Mouse (Mus musculus) forebrain, embryonic 14.5 days (tissue): ENCODE results near the gene Lurap1l. TPM values are rescaled to one million over a fixed set of nuclear protein-coding genes. Genes with fewer than 3 reads are reported as not detected.
"Not testable (repeated sequence)": the region's sequence is repeated elsewhere in the genome, so short reads cannot be mapped to it uniquely, and the experiment has no call there.

Experiments used
- ATAC-seq: fragments of 200-750 bp; cut with Nextera tagmentation; 2 replicates; pipeline ENCODE4 v1.8.0; 2017; ENCODE audit warnings: mild to moderate bottlenecking, moderate library complexity
- DNase-seq: peaks from one replicate; pipeline ENCODE4 v3.0.0-alpha.2; 2015; ENCODE audit warnings: low spot score
- H3K27ac ChIP-seq: fragments of 300-500 bp; sonication (generic); 2 replicates; pipeline ENCODE4 v1.5.1; 2014; ENCODE audit warnings: low read depth, mild to moderate bottlenecking, control low read depth, low read length, moderate library complexity
- H3K27me3 ChIP-seq: fragments of 300-500 bp; sonication (generic); replicated peaks from 2 replicates; pipeline ENCODE4 v1.6.1; 2014; ENCODE audit warnings: low read length, control low read depth, mixed read lengths; ENCODE audit not compliant: control insufficient read depth, insufficient read depth
- H3K36me3 ChIP-seq: fragments of 300-500 bp; sonication (generic); 2 replicates; pipeline ENCODE4 v1.6.1; 2014; ENCODE audit warnings: low read length, control low read depth; ENCODE audit not compliant: control insufficient read depth, insufficient read depth
- H3K4me1 ChIP-seq: fragments of 300-500 bp; sonication (generic); 2 replicates; pipeline ENCODE4 v1.6.1; 2014; ENCODE audit warnings: antibody characterized with exemption, low read length, control low read depth; ENCODE audit not compliant: control insufficient read depth, insufficient read depth
- H3K4me2 ChIP-seq: fragments of 300-500 bp; sonication (generic); 2 replicates; pipeline ENCODE4 v1.6.1; 2014; ENCODE audit warnings: mild to moderate bottlenecking, control low read depth, low read length
- H3K4me3 ChIP-seq: fragments of 300-500 bp; sonication (generic); 2 replicates; pipeline ENCODE4 v1.5.1; 2014; ENCODE audit warnings: low read depth, low read length, control low read depth
- H3K9ac ChIP-seq: fragments of 300-500 bp; sonication (generic); 2 replicates; pipeline ENCODE4 v1.6.1; 2014; ENCODE audit warnings: mild to moderate bottlenecking, low read length, control low read depth, moderate library complexity
- H3K9me3 ChIP-seq: fragments of 300-500 bp; sonication (generic); replicated peaks from 2 replicates; pipeline ENCODE4 v1.6.1; 2016; ENCODE audit warnings: low read length, control low read depth, mixed read lengths; ENCODE audit not compliant: control insufficient read depth
- WGBS: fragments of 180-500 bp; shearing (Covaris S2); extraction: QIAGEN DNeasy Blood & Tissue Kit; methylation state at CpG from one replicate; pipeline ENCODE4 v1.1.7; 2014; 5-methylcytosine and 5-hydroxymethylcytosine counted together
- polyA plus RNA-seq: library from polyadenylated mRNA; unstranded; fragments of >200 nt; fragmentation: Nextera tagmentation; extraction: Ambion mirVana; gene quantifications from 2 replicates; pipeline ENCODE4 v1.2.1, GENCODE M21; 2014

The Lurap1l gene
- polyA plus RNA-seq, 1 experiment from 2014 or later = 5.0 TPM

DNA sequence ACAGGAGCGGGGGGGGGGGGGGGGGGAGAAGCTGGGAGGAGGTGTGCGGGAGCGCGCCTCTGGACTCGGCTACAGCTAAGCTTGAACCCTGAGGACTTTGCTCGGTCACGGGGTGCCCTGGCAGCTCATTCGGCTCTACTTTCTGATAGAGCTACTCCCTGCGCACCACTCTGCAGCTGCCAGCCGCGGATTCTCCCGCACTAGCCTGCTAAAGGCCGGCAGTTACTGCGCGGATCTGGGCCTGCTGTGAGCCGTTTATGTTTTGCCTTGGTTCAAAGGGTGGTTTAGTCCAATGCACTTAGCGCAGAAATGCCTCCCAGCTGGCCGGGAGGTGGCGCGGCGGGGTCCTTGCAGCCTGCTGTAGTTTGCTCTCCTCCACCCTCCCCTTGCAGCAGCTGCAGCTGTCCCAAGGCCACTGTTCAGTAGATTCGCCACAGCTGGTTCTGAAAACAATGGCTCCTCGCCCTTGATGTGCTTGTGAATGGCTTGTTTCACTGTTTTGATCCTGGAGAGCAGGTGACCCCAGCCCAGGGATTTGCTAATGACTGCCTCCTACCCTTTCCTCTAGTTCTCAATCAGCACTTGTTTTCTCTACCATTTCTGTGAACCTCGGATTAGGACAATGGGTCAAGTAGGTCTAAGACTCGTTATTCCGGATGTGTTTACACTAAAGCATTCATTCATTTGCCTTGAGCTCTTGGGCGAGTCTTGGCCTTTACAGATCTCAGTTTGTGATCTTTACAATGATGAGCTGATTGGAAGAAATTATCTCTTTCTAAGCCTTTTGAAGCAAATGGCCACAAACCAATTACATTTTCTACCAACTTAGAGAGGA lies 1.5 kb downstream of the Lurap1l start:
- no peaks in the 10 kb centered on the region for H3K9me3 ChIP-seq
- H3K9ac ChIP-seq = peak overlapping the region; percentile 74
- DNase-seq = peak; percentile 81
- 0 out of 2 replicates have a peak, but pooled peaks cover 3% of the 10 kb centered on the region for H3K4me1 ChIP-seq
- H3K27ac ChIP-seq = peak overlapping the region; percentile 78
- ATAC-seq = peak; percentile 89
- peak overlapping the region; percentile 80 for H3K4me2 ChIP-seq
- WGBS = 1% methylated on average over 24 of the region's 27 CpGs
- no peaks in the 10 kb centered on the region for H3K36me3 ChIP-seq
- no peaks in the 10 kb centered on the region for H3K27me3 ChIP-seq
- H3K4me3 ChIP-seq = peak overlapping the region; percentile 63

DNA sequence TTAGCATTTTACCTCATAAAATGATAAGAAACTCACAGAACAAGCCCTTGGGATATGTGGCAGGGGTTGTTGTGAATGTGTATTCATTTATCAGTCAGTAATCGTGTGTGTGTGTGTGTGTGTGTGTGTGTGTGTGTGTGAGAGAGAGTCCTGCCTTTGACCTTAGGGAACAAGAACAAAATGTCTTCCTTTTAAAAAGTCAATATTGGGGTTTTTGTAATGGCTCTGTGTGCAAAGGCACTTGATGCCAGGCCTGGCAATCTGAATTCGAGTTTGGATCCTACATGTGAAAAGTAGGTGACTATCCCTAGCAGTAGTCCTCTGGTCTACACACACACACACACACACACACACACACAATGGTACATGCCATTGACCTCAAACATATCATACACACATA lies 4.8 kb downstream of the Lurap1l start:
- ATAC-seq (no peak), DNase-seq (no peak)
- 69% methylated on average over 2 of the region's 2 CpGs for WGBS

DNA sequence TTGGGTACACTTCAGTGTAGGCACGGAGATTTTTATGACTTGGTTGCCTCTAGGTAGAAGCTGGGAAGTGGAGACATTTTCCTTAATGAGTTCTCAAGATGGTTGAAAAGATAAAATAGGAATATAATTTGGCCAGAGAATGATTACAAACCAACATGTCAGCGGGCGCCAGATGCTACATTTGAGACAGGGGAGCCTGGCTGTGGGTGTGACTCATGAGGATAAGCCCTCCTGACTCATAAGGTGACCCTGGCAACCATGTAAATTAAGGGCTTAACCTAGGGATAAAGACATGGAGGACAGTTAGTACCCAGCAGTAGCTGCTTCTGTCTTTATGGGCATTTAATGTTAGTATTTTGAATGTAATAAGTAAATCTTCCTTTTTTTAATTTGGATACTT lies 6.2 kb downstream of the Lurap1l start:
- no peak for ATAC-seq
- DNase-seq = no peak
- Histone ChIP-seq H3K4me1 (0 out of 2 replicates have a peak, but pooled peaks cover 3% of the 10 kb centered on the region), H3K4me3 (no peak overlapping the region), H3K9me3 (no peaks in the 10 kb centered on the region), H3K36me3 (no peaks in the 10 kb centered on the region), H3K27ac (no peak overlapping the region), H3K9ac (no peak overlapping the region), H3K27me3 (no peaks in the 10 kb centered on the region), H3K4me2 (no peak overlapping the region)
- WGBS = 80% methylated on average over 3 of the region's 3 CpGs

More for the DNA sequence above, 4.8 kb downstream of the Lurap1l start:
- no peak overlapping the region for H3K9ac ChIP-seq
- no peaks in the 10 kb centered on the region for H3K27me3 ChIP-seq
- H3K4me3 ChIP-seq = no peak overlapping the region
- H3K4me1 ChIP-seq = 0 out of 2 replicates have a peak, but pooled peaks cover 3% of the 10 kb centered on the region
- no peak overlapping the region for H3K27ac ChIP-seq
- no peaks in the 10 kb centered on the region for H3K36me3 ChIP-seq
- H3K9me3 ChIP-seq = no peaks in the 10 kb centered on the region
- H3K4me2 ChIP-seq = no peak overlapping the region

DNA sequence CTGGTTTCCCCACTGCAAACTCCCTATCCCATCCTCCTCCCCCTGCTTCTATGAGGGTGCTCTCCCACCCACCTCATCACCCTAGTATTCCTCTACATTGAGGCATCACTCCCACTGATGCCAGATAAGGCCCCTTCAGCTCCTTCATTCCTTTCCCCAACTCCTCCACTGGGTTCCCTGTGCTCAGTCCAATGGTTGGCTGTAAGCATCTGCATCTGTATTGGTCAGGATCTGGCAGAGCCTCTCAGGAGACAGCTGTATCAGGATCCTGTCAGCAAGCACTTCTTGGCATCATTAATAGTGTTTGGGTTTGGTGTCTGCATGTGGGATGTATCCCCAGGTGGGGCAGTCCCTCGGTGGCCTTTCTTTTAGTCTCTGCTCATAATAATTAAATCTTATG lies 6.7 kb downstream of the Lurap1l start:
- WGBS = 66% methylated on average over 1 of the region's 1 CpGs
- ATAC-seq, H3K4me3 ChIP-seq, H3K9ac ChIP-seq, H3K27ac ChIP-seq, H3K4me2 ChIP-seq, H3K9me3 ChIP-seq, H3K36me3 ChIP-seq, DNase-seq, H3K4me1 ChIP-seq, H3K27me3 ChIP-seq: not testable (repeated sequence)

DNA sequence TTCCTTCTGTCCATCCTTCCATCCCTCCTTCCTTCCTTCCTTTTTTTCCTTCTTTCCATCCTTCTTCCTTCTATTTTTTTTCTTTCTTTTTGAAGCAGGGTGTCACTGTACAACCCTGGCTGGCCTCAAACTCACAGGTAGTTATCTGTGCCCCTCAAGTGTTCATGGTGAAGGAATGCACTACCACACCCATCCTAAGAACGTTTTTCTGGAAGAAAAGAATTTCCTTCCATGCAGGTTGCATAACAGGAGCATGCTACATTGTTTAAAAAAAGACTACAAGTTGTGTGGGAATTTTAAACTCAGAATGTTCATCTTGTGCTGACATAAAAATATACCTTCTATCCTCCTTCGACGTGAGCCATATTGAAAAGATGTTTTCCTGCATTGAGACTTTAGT lies 7.4 kb downstream of the Lurap1l start:
- Histone ChIP-seq H3K27me3 (no peaks in the 10 kb centered on the region), H3K27ac (no peak overlapping the region), H3K36me3 (no peaks in the 10 kb centered on the region), H3K4me3 (no peak overlapping the region), H3K9me3 (no peaks in the 10 kb centered on the region), H3K4me2 (no peak overlapping the region), H3K9ac (no peak overlapping the region), H3K4me1 (no peaks in the 10 kb centered on the region)
- ATAC-seq = no peak
- no peak for DNase-seq
- 83% methylated on average over 3 of the region's 3 CpGs for WGBS

DNA sequence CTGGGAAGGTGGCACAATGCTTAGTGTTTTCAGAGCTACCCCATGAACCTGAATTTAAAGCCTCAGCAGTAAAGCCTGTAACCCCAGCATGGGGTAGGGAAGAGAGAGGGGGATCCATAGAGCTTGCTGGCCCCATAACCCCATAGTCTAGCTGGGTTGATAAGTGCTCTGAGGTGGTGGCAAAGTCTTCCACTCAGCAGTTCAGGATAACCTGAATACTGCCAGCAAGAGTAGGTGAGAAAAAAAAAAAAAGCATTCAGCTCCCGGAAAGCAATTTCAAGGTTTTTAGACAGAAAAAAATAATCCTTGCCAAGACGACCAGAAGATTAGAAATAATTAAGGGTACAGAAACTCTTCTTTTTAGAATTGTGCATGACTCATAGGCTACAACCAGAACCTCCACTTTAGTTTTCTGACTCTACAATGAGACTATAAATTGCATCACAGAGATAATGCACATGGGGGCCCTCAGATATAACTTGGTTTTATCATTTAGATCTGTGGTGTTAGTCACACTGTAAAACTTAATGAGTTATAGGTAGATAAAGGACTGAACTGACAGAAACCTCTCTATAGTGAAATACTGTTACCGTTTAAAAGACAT lies 8.2 kb downstream of the Lurap1l start:
- H3K9me3 ChIP-seq = no peaks in the 10 kb centered on the region
- 58% methylated on average over 3 of the region's 3 CpGs for WGBS
- no peak overlapping the region for H3K4me2 ChIP-seq
- no peak overlapping the region for H3K4me3 ChIP-seq
- no peak for DNase-seq
- no peak overlapping the region for H3K27ac ChIP-seq
- H3K27me3 ChIP-seq = no peaks in the 10 kb centered on the region
- no peaks in the 10 kb centered on the region for H3K36me3 ChIP-seq
- no peak overlapping the region for H3K9ac ChIP-seq
- no peaks in the 10 kb centered on the region for H3K4me1 ChIP-seq
- no peak for ATAC-seq

DNA sequence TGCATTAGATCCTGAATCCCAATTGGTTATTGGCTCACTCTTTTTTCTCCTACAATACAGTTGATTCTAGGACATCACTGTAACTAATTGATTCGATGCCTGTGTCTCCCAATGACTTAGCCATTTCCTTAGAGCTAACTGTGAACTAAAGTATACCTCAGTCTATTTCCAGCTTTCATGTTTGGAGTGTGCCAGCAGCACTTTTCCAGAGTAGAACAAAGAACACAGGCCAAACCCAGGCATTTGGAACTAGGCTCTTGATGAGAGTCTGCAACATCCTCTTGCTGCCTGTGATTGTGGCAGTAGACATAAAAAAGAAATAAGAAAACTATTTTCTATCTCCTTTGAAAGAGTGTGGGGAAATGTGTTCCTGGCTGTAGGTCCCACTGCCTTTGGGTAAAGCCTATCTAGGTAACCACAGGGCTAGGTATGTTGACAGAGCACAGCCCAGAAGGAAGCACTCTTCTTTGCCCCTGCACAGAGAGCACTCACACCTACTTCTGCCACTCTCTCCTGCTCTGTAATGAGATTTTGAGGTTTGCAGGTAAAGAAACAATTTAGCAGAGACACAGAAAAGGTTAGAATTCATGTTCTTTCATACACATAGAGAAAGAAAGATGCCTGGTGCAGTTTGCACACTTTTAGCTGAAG lies 8.9 kb downstream of the Lurap1l start:
- WGBS = 74% methylated on average over 1 of the region's 1 CpGs
- ATAC-seq = no peak
- no peaks in the 10 kb centered on the region for H3K36me3 ChIP-seq
- H3K4me1 ChIP-seq = no peaks in the 10 kb centered on the region
- DNase-seq = no peak
- no peak overlapping the region for H3K9ac ChIP-seq
- H3K4me2 ChIP-seq = no peak overlapping the region
- H3K27me3 ChIP-seq = no peaks in the 10 kb centered on the region
- no peak overlapping the region for H3K4me3 ChIP-seq
- H3K9me3 ChIP-seq = no peaks in the 10 kb centered on the region
- H3K27ac ChIP-seq = no peak overlapping the region

DNA sequence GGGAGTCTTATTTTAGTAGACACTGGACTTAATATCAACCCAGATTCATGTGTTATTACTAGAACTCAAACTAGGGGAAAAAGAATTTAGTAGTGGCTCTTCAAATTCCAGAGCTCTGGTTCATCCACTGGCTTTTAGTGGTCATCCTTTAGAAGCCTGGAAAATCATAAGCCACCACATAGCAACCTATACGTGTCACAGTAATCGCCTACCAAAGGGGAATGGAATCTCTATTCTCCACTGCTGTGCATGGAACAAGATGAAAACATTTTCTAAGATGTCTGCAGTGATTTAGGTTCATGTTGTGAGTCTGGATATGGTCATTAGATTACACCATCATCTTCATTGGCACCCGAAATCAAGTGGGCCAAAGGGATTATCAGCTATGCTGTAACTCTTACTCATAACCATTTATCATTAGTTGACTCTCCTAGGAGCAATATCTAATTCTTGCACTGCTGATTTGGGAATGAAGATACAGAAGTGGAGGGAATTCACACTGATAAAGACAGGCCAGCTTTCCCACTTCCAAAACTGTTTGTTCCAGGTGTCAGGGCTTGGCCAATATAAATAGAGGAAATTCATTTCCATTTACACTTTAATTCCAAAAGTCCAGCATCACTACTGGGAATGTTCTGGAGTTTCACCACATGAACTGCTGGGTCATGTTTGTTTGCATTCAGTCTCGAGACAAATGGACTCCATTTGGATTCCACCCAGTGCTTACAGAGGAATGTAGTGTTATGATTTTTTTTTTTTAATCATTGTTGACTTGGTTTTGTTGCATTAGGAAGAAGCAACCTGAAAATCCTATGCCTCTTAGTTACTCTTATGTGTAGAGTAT lies 11.4 kb downstream of the Lurap1l start:
- Histone ChIP-seq H3K27me3 (no peaks in the 10 kb centered on the region), H3K9me3 (no peaks in the 10 kb centered on the region), H3K9ac (no peak overlapping the region), H3K4me2 (no peak overlapping the region), H3K4me3 (no peak overlapping the region), H3K4me1 (no peaks in the 10 kb centered on the region), H3K36me3 (no peaks in the 10 kb centered on the region), H3K27ac (no peak overlapping the region)
- DNase-seq = no peak
- ATAC-seq = no peak
- 87% methylated on average over 4 of the region's 4 CpGs for WGBS
